Mouse (Mus musculus) limb, embryonic 12.5 days (tissue): ENCODE data around the gene Cnot4. TPM values are rescaled to one million over a fixed set of nuclear protein-coding genes. Genes with fewer than 3 reads are reported as not detected.

ENCODE experiments used
- ATAC-seq: fragments of 200-750 bp; cut with Nextera tagmentation; 2 replicates; pipeline ENCODE4 v1.8.0; 2017; ENCODE audit warnings: low read depth, moderate TSS enrichment; ENCODE audit not compliant: insufficient number of reproducible peaks, insufficient read depth, low FRiP score, low TSS enrichment
- H3K27ac ChIP-seq: fragments of 300-500 bp; sonication (generic); 2 replicates; pipeline ENCODE4 v1.5.1; 2016; ENCODE audit warnings: mild to moderate bottlenecking, moderate library complexity
- H3K27me3 ChIP-seq: fragments of 300-500 bp; sonication (generic); 2 replicates; pipeline ENCODE4 v1.6.1; 2016; ENCODE audit warnings: mild to moderate bottlenecking, moderate library complexity
- H3K36me3 ChIP-seq: fragments of 300-500 bp; sonication (generic); 2 replicates; pipeline ENCODE4 v1.6.1; 2016; ENCODE audit warnings: mild to moderate bottlenecking, moderate library complexity
- H3K4me1 ChIP-seq: fragments of 300-500 bp; sonication (generic); replicated peaks from 2 replicates; pipeline ENCODE4 v1.6.1; 2016
- H3K4me2 ChIP-seq: fragments of 300-500 bp; sonication (generic); 2 replicates; pipeline ENCODE4 v1.6.1; 2016; ENCODE audit warnings: mild to moderate bottlenecking, moderate library complexity
- H3K4me3 ChIP-seq: fragments of 300-500 bp; sonication (generic); replicated peaks from 2 replicates; pipeline ENCODE4 v1.5.1; 2016; ENCODE audit warnings: mild to moderate bottlenecking
- H3K9ac ChIP-seq: fragments of 300-500 bp; sonication (generic); replicated peaks from 2 replicates; pipeline ENCODE4 v1.6.1; 2016; ENCODE audit warnings: mild to moderate bottlenecking, moderate library complexity
- H3K9me3 ChIP-seq: fragments of 300-500 bp; sonication (generic); 2 replicates; pipeline ENCODE4 v1.6.1; 2016; ENCODE audit warnings: mild to moderate bottlenecking, moderate library complexity
- WGBS: fragments of 180-500 bp; shearing (Covaris S2); methylation state at CpG from one replicate; pipeline ENCODE4 v1.1.7; 2016; 5-methylcytosine and 5-hydroxymethylcytosine counted together
- polyA plus RNA-seq: library from polyadenylated mRNA; unstranded; fragments of >200 nt; fragmentation: Nextera tagmentation; extraction: Ambion mirVana; gene quantifications from 2 replicates; pipeline ENCODE4 v1.2.1, GENCODE M21; 2016

The Cnot4 gene
- polyA plus RNA-seq, 1 experiment from 2014 or later = 26.6 TPM

DNA sequence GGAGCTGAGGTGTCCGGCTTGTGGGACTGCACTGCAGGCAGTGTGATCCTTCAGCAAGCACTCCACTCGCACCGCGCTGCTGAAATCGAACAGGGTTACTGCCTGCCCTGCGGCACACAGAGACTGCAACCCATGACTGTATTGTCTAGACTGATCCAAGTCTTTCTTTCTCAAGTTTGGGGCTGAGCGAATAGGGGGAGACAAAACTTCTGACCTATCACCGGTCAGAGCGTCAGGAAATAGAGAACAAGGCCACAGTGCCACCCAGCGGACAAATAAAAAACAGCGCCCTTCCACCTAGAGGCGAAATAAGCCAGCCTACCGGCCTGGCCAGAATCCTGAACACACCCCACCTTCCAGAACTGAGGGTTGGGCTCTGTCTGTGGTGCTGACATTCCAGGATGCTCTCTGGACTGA is 138.3 kb downstream of the Cnot4 start:
- 0 out of 2 replicates have a peak overlapping the region, but pooled peaks have one; percentile 31 for H3K9ac ChIP-seq
- ATAC-seq = peak; percentile 76; the same call in 1 of the 2 replicates
- H3K27ac ChIP-seq = no peak overlapping the region
- H3K9me3 ChIP-seq = no peaks in the 10 kb centered on the region
- H3K4me3 ChIP-seq = peak overlapping the region; percentile 33
- H3K36me3 ChIP-seq = no peaks in the 10 kb centered on the region
- peak overlapping the region; percentile 58 for H3K4me2 ChIP-seq
- 7% methylated on average over 13 of the region's 13 CpGs for WGBS
- peaks cover 5% of the 10 kb centered on the region for H3K4me1 ChIP-seq
- H3K27me3 ChIP-seq = no peaks in the 10 kb centered on the region

- no peak for ATAC-seq
- H3K27ac ChIP-seq = no peak overlapping the region
- H3K9ac ChIP-seq = no peak overlapping the region
- peaks cover 5% of the 10 kb centered on the region for H3K4me1 ChIP-seq
- H3K9me3 ChIP-seq = no peaks in the 10 kb centered on the region
- no peaks in the 10 kb centered on the region for H3K36me3 ChIP-seq
- no peak overlapping the region for H3K4me3 ChIP-seq
- no peaks in the 10 kb centered on the region for H3K27me3 ChIP-seq
- peak overlapping the region; percentile 58 for H3K4me2 ChIP-seq
- 82% methylated on average over 5 of the region's 5 CpGs for WGBS
These were observed 138.8 kb downstream of the Cnot4 start for GRCm38 (mm10) chr6:34994692-34995091.

DNA sequence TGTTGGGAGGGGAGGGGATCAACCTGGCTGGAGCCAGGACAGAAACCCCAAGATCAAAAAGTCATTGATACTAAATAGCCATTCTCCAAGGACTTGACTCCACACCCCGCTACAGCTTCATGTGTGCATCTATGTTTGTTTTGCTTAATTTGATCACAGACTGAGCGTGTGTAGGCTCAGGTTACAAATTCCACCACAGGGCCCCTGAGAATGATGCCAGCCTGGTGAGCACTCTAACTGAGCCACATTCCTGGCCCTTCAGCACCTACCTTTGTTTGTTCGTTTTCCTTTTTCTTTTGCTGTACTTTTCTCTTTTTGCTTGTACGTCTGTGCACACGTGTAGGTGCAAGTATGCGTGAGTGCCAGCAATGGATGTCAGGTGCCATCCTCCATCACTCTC is 144.3 kb downstream of the Cnot4 start:
- Histone ChIP-seq H3K27ac (no peak overlapping the region), H3K27me3 (no peaks in the 10 kb centered on the region), H3K36me3 (no peaks in the 10 kb centered on the region), H3K9me3 (no peaks in the 10 kb centered on the region), H3K4me2 (no peak overlapping the region), H3K4me1 (peaks cover 20% of the 10 kb centered on the region), H3K9ac (no peak overlapping the region), H3K4me3 (no peak overlapping the region)
- ATAC-seq = no peak; the same call in 1 of the 2 replicates
- 65% methylated on average over 6 of the region's 6 CpGs for WGBS

- WGBS = 13% methylated on average over 20 of the region's 20 CpGs
- no peak for ATAC-seq
- Histone ChIP-seq H3K4me2 (peak within 1 kb of the TSS; percentile 36), H3K4me1 (peaks cover 20% of the 10 kb centered on the region), H3K27ac (no peak within 1 kb of the TSS), H3K9ac (no peak within 1 kb of the TSS), H3K27me3 (no peaks in the 10 kb centered on the region), H3K4me3 (no peak within 1 kb of the TSS), H3K9me3 (no peaks in the 10 kb centered on the region), H3K36me3 (no peaks in the 10 kb centered on the region)
These were observed 145.3 kb downstream of the Cnot4 start, which contains the start of gene Slc23a4 for GRCm38 (mm10) chr6:34988081-34988761. Gene Slc23a4, minus strand, starts transcription at chr6:34988404.

DNA sequence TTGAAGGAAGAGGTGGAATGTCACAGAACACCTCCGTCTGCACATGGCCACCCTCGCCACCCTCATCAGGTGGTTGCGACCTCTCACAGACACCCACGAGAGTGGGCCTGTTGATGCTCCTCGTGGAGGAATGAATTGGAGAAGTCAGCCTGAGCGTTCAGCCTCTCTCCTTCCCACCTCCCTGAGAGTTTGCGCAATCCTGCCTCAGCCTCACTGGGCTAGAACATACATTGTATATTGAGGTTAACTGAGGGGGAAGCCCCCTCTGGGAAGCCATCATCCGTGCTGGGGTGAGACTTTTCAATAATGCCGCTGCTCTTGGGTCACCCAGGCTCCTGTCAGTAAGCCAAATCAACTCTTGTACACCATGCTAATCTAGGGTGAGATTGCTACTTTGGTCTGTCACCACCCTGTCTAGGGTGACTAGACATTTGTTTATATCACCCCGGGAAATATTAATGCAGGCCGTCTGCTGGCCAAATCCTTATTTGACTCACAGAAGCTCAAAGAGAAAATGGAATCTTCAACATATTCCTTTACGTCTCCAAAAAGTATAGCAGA is 146.4 kb downstream of the Cnot4 start:
- peaks cover 20% of the 10 kb centered on the region for H3K4me1 ChIP-seq
- no peak overlapping the region for H3K27ac ChIP-seq
- no peaks in the 10 kb centered on the region for H3K27me3 ChIP-seq
- no peak for ATAC-seq
- no peak overlapping the region for H3K9ac ChIP-seq
- H3K36me3 ChIP-seq = no peaks in the 10 kb centered on the region
- no peak overlapping the region for H3K4me2 ChIP-seq
- no peaks in the 10 kb centered on the region for H3K9me3 ChIP-seq
- H3K4me3 ChIP-seq = no peak overlapping the region
- 90% methylated on average over 12 of the region's 12 CpGs for WGBS

DNA sequence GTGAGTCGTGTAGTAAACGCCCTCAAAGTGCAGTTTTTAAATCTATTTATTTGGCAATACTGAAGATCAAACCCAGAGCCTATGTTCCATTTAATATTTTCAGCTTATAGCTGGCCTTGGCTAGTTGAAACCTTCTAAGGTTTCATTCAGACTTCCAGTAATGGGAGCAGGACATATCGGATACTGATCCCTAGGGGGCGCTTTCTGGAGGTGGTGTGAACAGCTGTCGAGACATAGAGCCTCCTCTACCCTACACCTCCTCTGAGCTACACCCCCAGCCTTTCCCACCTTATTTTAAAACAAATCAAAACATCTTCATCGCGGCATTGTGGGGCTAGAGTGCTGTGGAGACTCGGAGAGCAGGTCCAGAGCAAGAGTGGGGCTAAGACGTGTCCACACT is 152.9 kb downstream of the Cnot4 start:
- Histone ChIP-seq H3K27me3 (no peaks in the 10 kb centered on the region), H3K4me1 (no peaks in the 10 kb centered on the region), H3K4me3 (no peak overlapping the region), H3K9me3 (no peaks in the 10 kb centered on the region), H3K4me2 (no peak overlapping the region), H3K9ac (no peak overlapping the region), H3K27ac (no peak overlapping the region), H3K36me3 (no peaks in the 10 kb centered on the region)
- no peak for ATAC-seq
- 60% methylated on average over 9 of the region's 9 CpGs for WGBS

DNA sequence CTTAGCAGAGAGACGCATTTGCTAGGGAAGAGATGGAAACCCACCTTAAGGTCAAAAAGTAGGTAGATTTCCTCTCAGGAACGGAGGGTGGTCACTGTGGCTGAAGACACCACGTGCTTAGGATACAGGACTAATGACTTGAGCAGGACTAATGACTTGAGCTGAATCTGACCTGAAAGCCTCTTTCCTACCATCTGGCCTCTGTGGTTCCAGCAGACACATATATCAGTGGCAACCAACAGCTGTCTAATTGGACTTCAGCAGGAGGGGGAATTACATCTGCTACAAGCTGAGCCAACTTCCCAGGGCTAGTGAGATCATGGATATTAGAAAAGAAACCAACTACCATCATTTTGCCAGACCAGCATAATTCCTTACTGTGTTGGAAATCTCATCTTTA is 154.2 kb downstream of the Cnot4 start:
- Histone ChIP-seq H3K9me3 (no peaks in the 10 kb centered on the region), H3K9ac (no peak overlapping the region), H3K36me3 (no peaks in the 10 kb centered on the region), H3K27me3 (no peaks in the 10 kb centered on the region), H3K27ac (no peak overlapping the region), H3K4me3 (no peak overlapping the region), H3K4me2 (no peak overlapping the region), H3K4me1 (no peaks in the 10 kb centered on the region)
- 68% methylated on average over 3 of the region's 3 CpGs for WGBS
- ATAC-seq = no peak

Other genes with a start within 250 kb of the Cnot4 start
- gene Wdr91, start 222.8 kb downstream of the Cnot4 start, polyA plus RNA-seq = 13.9 and 15.3 TPM in 2 replicates
- gene Stra8, start 213.6 kb downstream of the Cnot4 start, polyA plus RNA-seq = not detected in 2 replicates
- gene Slc23a4, start 145.3 kb downstream of the Cnot4 start, polyA plus RNA-seq = 0.37 and 0.56 TPM in 2 replicates
- 47.3 and 51.3 TPM in 2 replicates for gene Nup205, start 43.7 kb upstream of the Cnot4 start, polyA plus RNA-seq
- 0.14 and 0.21 TPM in 2 replicates for gene Slc13a4, start 174.4 kb upstream of the Cnot4 start, polyA plus RNA-seq
- not detected in 2 replicates for gene Fam180a, start 192.4 kb upstream of the Cnot4 start, polyA plus RNA-seq